Mouse (Mus musculus) limb, embryonic 13.5 days (tissue): ENCODE results near the gene Gtpbp1. TPM values are rescaled to one million over a fixed set of nuclear protein-coding genes. Genes with fewer than 3 reads are reported as not detected.
"Not testable (repeated sequence)": the region's sequence is repeated elsewhere in the genome, so short reads cannot be mapped to it uniquely, and the experiment has no call there.

Experiments
- ATAC-seq: fragments of 200-750 bp; cut with Nextera tagmentation; 2 replicates; pipeline ENCODE4 v1.8.0; 2017; ENCODE audit warnings: low read depth, moderate number of reproducible peaks, moderate TSS enrichment; ENCODE audit not compliant: low FRiP score
- H3K27ac ChIP-seq: fragments of 300-500 bp; sonication (generic); 2 replicates; pipeline ENCODE4 v1.5.1; 2015; ENCODE audit warnings: inconsistent platforms, mild to moderate bottlenecking, moderate library complexity
- H3K27me3 ChIP-seq: fragments of 300-500 bp; sonication (generic); 2 replicates; pipeline ENCODE4 v1.6.1; 2015; ENCODE audit warnings: mild to moderate bottlenecking, inconsistent platforms
- H3K36me3 ChIP-seq: fragments of 300-500 bp; sonication (generic); 2 replicates; pipeline ENCODE4 v1.6.1; 2015; ENCODE audit warnings: inconsistent platforms, mild to moderate bottlenecking, moderate library complexity
- H3K4me1 ChIP-seq: fragments of 300-500 bp; sonication (generic); 2 replicates; pipeline ENCODE4 v1.6.1; 2015; ENCODE audit warnings: inconsistent platforms
- H3K4me2 ChIP-seq: fragments of 300-500 bp; sonication (generic); replicated peaks from 2 replicates; pipeline ENCODE4 v1.6.1; 2015; ENCODE audit warnings: inconsistent platforms, mild to moderate bottlenecking, moderate library complexity
- H3K4me3 ChIP-seq: fragments of 300-500 bp; sonication (generic); 2 replicates; pipeline ENCODE4 v1.5.1; 2015; ENCODE audit warnings: moderate library complexity, mild to moderate bottlenecking, inconsistent platforms
- H3K9ac ChIP-seq: fragments of 300-500 bp; sonication (generic); 2 replicates; pipeline ENCODE4 v1.6.1; 2015; ENCODE audit warnings: mild to moderate bottlenecking, inconsistent platforms
- H3K9me3 ChIP-seq: fragments of 300-500 bp; sonication (generic); 2 replicates; pipeline ENCODE4 v1.6.1; 2016; ENCODE audit warnings: inconsistent platforms
- WGBS: fragments of 180-500 bp; shearing (Covaris S2); methylation state at CpG from one replicate; pipeline ENCODE4 v1.1.7; 2015; 5-methylcytosine and 5-hydroxymethylcytosine counted together
- polyA plus RNA-seq: library from polyadenylated mRNA; unstranded; fragments of >200 nt; fragmentation: Nextera tagmentation; extraction: Ambion mirVana; gene quantifications from 2 replicates; pipeline ENCODE4 v1.2.1, GENCODE M21; 2015

Gene Gtpbp1
- polyA plus RNA-seq, 1 experiment from 2014 or later: 40.8 TPM

DNA sequence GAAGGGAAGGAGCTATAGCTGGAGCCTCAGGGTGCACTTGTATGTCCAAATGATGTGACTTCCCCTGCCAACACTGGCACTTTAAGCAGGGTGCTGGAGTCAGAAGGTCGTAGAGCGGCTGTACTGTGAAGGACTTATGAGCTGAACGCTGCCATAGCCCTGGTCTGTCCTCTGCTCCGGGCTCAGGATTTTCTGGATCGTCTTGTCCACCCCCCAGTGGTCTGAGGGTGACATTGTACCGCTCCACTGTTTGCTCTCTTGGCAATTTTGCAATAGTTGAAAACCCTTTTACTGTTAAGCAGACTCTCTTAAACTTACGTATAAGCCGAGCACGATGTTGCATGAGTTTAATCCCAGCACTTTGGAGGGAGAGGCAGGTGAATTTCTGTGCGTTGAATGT, 21.4 kb upstream of the Gtpbp1 start:
- Histone ChIP-seq H3K27ac (no peak overlapping the region), H3K9me3 (no peaks in the 10 kb centered on the region), H3K36me3 (peaks cover 41% of the 10 kb centered on the region), H3K4me1 (peaks cover 6% of the 10 kb centered on the region), H3K4me2 (no peak overlapping the region), H3K9ac (no peak overlapping the region), H3K4me3 (no peak overlapping the region), H3K27me3 (no peaks in the 10 kb centered on the region)
- no peak for ATAC-seq
- WGBS: 69% methylated on average over 10 of the region's 10 CpGs

DNA sequence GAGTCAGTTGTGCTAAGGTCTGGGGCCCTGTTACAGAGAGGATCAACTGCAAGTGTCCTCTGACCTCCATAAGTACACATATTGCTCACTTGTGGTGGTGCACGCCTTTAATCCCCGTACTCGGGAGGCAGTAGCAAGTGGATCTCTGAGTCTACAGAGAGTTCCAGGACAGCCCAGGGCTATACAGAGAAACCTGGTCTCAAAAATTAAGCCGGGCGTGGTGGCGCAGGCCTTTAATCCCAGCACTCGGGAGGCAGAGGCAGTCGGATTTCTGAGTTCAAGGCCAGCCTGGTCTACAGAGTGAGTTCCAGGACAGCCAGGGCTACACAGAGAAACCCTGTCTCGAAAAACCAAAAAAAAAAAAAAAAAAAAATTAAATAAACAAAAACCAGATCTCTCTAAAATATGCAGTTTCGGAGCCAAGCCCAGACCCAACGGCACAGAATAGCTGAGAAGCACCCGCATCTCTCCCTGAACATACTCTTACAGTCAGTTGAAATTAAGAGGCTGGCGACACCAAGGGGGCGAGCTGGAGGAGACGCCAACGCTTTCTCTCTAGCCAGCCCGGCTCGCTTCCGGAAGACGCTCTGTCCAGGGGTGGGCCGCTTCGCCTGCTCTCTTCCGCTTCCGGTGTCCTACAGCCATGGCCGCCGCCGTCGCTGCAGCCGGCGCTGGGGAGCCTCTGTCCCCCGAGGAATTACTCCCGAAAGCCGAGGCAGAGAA, 20.2 kb upstream of the Gtpbp1 start, which contains the start of gene Tomm22:
Gene Tomm22 (plus strand): TSS at position 613 of the 723 bp plus-strand sequence.
- H3K4me1 ChIP-seq: peaks cover 6% of the 10 kb centered on the region
- H3K4me3 ChIP-seq: peak within 1 kb of the TSS; percentile 86
- ATAC-seq: peak; percentile 97
- peak within 1 kb of the TSS; percentile 39; the same call in 1 of the 2 replicates for H3K27ac ChIP-seq
- peak within 1 kb of the TSS; percentile 90 for H3K9ac ChIP-seq
- H3K27me3 ChIP-seq: no peaks in the 10 kb centered on the region
- whole genome bisulfite sequencing: 19% methylated on average over 33 of the region's 33 CpGs
- H3K36me3 ChIP-seq: peaks cover 53% of the 10 kb centered on the region
- H3K4me2 ChIP-seq: peak within 1 kb of the TSS; percentile 74
- no peaks in the 10 kb centered on the region for H3K9me3 ChIP-seq

DNA sequence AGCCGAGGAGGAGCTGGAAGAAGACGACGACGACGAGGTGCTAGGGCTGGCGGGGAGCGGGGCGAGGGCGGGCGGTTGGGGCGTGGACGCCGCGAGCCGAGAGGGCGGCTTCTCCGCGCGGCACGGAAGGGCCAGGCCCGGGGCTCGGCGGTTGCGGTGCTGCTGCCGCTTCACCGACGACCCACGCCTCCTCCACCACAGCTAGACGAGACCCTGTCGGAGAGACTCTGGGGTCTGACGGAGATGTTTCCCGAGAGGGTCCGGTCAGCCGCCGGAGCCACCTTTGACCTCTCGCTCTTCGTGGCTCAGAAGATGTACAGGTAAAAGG, 19.7 kb upstream of the Gtpbp1 start:
- ATAC-seq: peak; percentile 46
- peaks cover 53% of the 10 kb centered on the region for H3K36me3 ChIP-seq
- peak overlapping the region; percentile 39; the same call in 1 of the 2 replicates for H3K27ac ChIP-seq
- no peaks in the 10 kb centered on the region for H3K27me3 ChIP-seq
- H3K4me2 ChIP-seq: peak overlapping the region; percentile 74
- peaks cover 6% of the 10 kb centered on the region for H3K4me1 ChIP-seq
- under 1% methylated on average over 37 of the region's 37 CpGs for WGBS
- no peaks in the 10 kb centered on the region for H3K9me3 ChIP-seq
- H3K9ac ChIP-seq: peak overlapping the region; percentile 90
- H3K4me3 ChIP-seq: peak overlapping the region; percentile 86

DNA sequence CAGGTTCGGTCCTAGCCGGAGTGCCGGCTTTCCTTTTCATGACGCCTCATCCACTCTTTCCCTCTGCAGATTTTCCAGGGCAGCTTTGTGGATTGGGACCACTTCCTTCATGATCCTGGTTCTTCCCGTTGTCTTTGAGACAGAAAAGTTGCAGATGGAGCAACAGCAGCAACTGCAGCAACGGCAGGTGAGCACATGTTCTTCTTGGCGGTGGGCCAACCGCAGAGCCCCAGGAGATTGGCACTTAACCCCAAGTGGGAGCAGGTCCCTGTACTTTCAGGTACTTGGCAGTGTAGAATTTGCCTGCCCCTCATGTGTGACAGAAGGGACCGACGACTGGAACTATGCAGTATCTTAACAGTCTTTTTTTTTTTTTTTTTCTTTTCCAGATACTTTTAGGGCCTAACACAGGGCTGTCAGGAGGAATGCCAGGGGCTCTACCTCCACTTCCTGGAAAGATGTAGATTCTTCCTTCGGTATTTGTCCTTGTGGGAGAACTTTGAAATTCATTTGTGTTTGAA, 18.8 kb upstream of the Gtpbp1 start:
- H3K9me3 ChIP-seq, ATAC-seq, H3K27ac ChIP-seq, H3K4me1 ChIP-seq, H3K9ac ChIP-seq, H3K27me3 ChIP-seq: not testable (repeated sequence)
- 82% methylated on average over 11 of the region's 11 CpGs for WGBS
- peak overlapping the region; percentile 74 for H3K4me2 ChIP-seq
- peak overlapping the region; percentile 86 for H3K4me3 ChIP-seq
- H3K36me3 ChIP-seq: peaks cover 53% of the 10 kb centered on the region

GRCm38 (mm10) chr15:79677936-79678335, 12.7 kb upstream of the Gtpbp1 start:
- H3K4me3 ChIP-seq: no peak overlapping the region
- H3K27ac ChIP-seq: no peak overlapping the region
- 88% methylated on average over 2 of the region's 2 CpGs for WGBS
- H3K9ac ChIP-seq: no peak overlapping the region
- no peaks in the 10 kb centered on the region for H3K9me3 ChIP-seq
- ATAC-seq: no peak
- no peaks in the 10 kb centered on the region for H3K27me3 ChIP-seq
- H3K4me2 ChIP-seq: no peak overlapping the region
- H3K36me3 ChIP-seq: peaks cover 60% of the 10 kb centered on the region
- peaks cover 11% of the 10 kb centered on the region for H3K4me1 ChIP-seq

GRCm38 (mm10) chr15:79681973-79682372, 8.7 kb upstream of the Gtpbp1 start:
- H3K9me3 ChIP-seq: no peaks in the 10 kb centered on the region
- ATAC-seq: no peak
- peaks cover 21% of the 10 kb centered on the region for H3K36me3 ChIP-seq
- WGBS: 88% methylated on average over 4 of the region's 4 CpGs
- H3K9ac ChIP-seq: no peak overlapping the region
- no peak overlapping the region for H3K4me3 ChIP-seq
- no peaks in the 10 kb centered on the region for H3K27me3 ChIP-seq
- H3K27ac ChIP-seq: no peak overlapping the region
- no peak overlapping the region for H3K4me2 ChIP-seq
- peaks cover 47% of the 10 kb centered on the region for H3K4me1 ChIP-seq

GRCm38 (mm10) chr15:79683146-79683545, 7.5 kb upstream of the Gtpbp1 start:
- H3K36me3 ChIP-seq: peaks cover 11% of the 10 kb centered on the region
- no peak overlapping the region for H3K4me3 ChIP-seq
- no peak overlapping the region; the same call in 1 of the 2 replicates for H3K4me2 ChIP-seq
- 94% methylated on average over 6 of the region's 6 CpGs for WGBS
- H3K4me1 ChIP-seq: peaks cover 48% of the 10 kb centered on the region
- no peaks in the 10 kb centered on the region for H3K9me3 ChIP-seq
- no peak for ATAC-seq
- H3K9ac ChIP-seq: no peak overlapping the region
- no peaks in the 10 kb centered on the region for H3K27me3 ChIP-seq
- H3K27ac ChIP-seq: no peak overlapping the region

GRCm38 (mm10) chr15:79683707-79684465, 6.8 kb upstream of the Gtpbp1 start:
- Histone ChIP-seq H3K9ac (peak overlapping the region; percentile 96), H3K36me3 (peaks cover 7% of the 10 kb centered on the region), H3K4me2 (peak overlapping the region; percentile 86), H3K9me3 (no peaks in the 10 kb centered on the region), H3K27ac (no peak overlapping the region), H3K4me1 (peaks cover 53% of the 10 kb centered on the region), H3K27me3 (no peaks in the 10 kb centered on the region), H3K4me3 (peak overlapping the region; percentile 91)
- no peak for ATAC-seq
- WGBS: 78% methylated on average over 19 of the region's 19 CpGs

DNA sequence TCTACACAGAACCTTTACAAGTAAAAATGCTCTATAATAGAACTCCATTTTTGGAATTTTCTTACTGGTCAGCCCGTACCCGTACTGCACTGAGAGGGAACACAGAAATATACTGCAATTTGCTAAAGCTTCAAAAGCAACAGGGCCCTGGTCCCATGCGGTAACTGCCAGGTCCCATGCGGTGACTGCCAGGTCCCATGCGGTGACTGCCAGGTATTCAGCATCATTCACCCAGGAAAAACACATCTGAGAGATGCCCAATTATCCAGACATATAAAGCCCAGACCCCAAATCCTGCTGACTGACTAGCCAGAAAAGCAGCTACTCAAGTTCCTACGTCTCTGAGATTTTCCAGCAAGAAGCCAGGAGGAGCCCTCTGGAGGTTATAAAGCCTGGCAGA, 6.0 kb upstream of the Gtpbp1 start:
- WGBS: 76% methylated on average over 6 of the region's 6 CpGs
- peaks cover 2% of the 10 kb centered on the region for H3K36me3 ChIP-seq
- peak overlapping the region; percentile 86 for H3K4me2 ChIP-seq
- no peak overlapping the region for H3K27ac ChIP-seq
- peaks cover 57% of the 10 kb centered on the region for H3K4me1 ChIP-seq
- no peaks in the 10 kb centered on the region for H3K9me3 ChIP-seq
- no peak for ATAC-seq
- H3K4me3 ChIP-seq: peak overlapping the region; percentile 91
- no peaks in the 10 kb centered on the region for H3K27me3 ChIP-seq
- H3K9ac ChIP-seq: peak overlapping the region; percentile 96

DNA sequence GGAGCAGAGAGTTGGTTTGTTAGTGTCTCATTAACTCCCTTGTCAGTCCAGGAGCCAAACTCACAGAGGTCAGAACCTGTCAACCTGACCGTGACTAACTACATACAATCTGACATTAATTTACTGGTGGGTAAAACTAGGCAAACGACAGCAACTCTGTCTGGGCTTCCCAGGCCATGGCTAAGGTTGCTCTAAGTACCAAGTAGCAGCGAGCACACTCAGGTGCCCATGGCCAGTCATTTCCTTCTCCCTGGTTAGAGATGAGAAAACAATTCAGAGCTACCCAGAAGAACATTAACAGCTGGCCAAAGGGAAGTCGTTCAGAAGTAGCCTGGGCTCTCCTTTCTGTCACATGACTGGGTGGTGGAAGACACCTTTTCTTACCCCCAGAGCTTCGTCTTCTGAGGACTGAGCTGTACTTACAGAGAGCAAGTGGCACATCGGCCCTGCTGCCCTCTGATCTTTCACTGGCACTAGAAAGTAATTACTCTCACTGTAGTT, 5.5 kb upstream of the Gtpbp1 start:
- no peak overlapping the region for H3K27ac ChIP-seq
- 21% methylated on average over 6 of the region's 6 CpGs for WGBS
- peak overlapping the region; percentile 96 for H3K9ac ChIP-seq
- H3K36me3 ChIP-seq: no peaks in the 10 kb centered on the region
- H3K4me2 ChIP-seq: peak overlapping the region; percentile 86
- no peaks in the 10 kb centered on the region for H3K9me3 ChIP-seq
- no peaks in the 10 kb centered on the region for H3K27me3 ChIP-seq
- no peak for ATAC-seq
- H3K4me3 ChIP-seq: peak overlapping the region; percentile 91
- peaks cover 62% of the 10 kb centered on the region for H3K4me1 ChIP-seq

DNA sequence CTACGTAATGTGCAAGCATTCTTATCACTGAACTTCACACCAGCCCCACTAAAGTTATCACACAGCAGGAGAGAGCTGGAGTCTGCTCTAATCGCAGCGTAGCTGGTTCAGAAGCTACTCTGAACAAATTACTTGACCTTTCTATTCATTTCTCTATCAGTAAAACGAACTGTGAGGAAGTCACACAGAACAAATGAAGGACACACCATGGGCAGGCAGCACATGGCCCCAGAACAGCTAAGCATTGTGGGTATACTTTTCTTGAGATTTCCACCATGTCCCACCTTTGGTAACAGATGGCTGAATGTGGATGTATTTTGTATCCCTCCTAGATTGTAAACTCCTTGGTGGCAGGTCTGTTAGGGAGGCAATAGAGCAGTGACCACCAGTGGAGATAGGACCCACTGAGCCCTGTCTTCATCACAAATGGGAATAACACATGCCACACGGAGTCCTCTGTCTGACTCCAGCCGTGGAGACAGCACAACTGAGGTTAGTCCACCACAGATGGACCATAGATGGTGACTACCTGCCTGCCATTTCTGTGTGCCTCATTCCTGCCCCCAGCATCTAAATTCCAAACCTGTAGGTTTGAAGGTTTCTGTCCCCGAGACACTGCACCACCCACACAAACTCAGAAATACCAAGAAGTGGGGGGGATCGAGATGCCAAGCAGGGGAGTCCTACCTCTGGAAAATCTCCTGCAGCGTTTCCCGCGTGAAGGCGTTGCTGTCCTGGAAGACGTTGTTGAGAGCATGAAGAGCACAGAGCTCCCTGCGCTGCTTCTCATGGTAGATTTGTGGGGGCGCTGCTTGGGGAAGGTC, 4.4 kb upstream of the Gtpbp1 start:
- no peak for ATAC-seq
- H3K9me3 ChIP-seq: no peaks in the 10 kb centered on the region
- H3K4me3 ChIP-seq: peak overlapping the region; percentile 91
- H3K27ac ChIP-seq: no peak overlapping the region
- no peaks in the 10 kb centered on the region for H3K36me3 ChIP-seq
- peak overlapping the region; percentile 86 for H3K4me2 ChIP-seq
- 15% methylated on average over 15 of the region's 15 CpGs for WGBS
- H3K9ac ChIP-seq: peak overlapping the region; percentile 96
- peaks cover 56% of the 10 kb centered on the region for H3K4me1 ChIP-seq
- no peaks in the 10 kb centered on the region for H3K27me3 ChIP-seq
